Mouse (Mus musculus): ENCODE data around the gene Rhd. TPM values are rescaled to one million over a fixed set of nuclear protein-coding genes. Genes with fewer than 3 reads are reported as not detected.
"Not testable (repeated sequence)": the region's sequence is repeated elsewhere in the genome, so short reads cannot be mapped to it uniquely, and the experiment has no call there.

Gene Rhd
- polyA plus RNA-seq (2015; fragmentation: Nextera tagmentation; extraction: Ambion mirVana), result 2.3 and 2.9 TPM in 2 replicates

DNA sequence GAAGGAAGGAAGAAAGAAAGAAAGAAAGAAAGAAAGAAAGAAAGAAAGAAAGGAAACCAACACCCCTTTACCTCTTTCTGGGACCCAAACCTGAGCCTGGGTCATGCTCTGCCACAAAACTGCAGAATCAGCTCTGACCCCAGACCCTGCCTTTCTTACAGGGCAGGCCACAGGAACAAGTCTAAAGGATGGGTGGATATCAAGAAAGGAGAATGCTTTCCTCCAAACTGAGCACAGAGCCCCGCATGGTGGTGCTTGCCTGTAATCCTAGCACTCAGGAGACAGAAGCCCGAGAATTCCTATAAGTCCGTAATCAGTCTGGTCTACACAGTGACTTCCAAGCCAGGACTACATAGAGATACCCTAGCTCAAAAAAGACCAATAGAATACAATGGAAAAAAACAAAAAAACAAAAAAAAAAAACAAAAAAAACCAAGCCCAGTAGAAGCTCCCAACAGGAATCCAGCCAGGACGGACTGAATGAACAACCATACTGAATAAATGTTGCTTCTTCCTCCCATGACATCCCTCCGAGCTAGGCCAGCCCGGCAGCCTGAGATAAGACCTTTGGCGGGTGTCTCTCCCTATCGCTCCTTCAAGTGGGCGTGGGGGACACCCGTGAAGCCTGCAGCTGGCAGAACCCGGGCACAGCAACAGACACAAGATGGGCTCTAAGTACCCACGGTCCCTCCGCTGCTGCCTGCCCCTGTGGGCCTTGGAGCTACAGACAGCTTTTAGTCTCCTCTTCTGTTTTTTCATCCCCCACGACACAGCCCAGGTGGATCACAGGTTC, at the start of gene Rhd:
Gene Rhd (plus strand): TSS at position 600 of the 793 bp plus-strand sequence.
- WGBS, result 61% methylated on average over 14 of the region's 14 CpGs
- H3K9me3 ChIP-seq (replicated peaks), result no peaks in the 10 kb centered on the region
- no peak within 1 kb of the TSS for H3K9ac ChIP-seq
- no peak within 1 kb of the TSS for H3K4me3 ChIP-seq (replicated peaks)
- peaks cover 5% of the 10 kb centered on the region; the same call in 1 of the 2 replicates for H3K4me1 ChIP-seq
- ATAC-seq (ENCODE audit: insufficient number of reproducible peaks, low FRiP score, low TSS enrichment, low read depth), result no peak
- no peaks in the 10 kb centered on the region for H3K36me3 ChIP-seq
- peaks cover 7% of the 10 kb centered on the region; the same call in 1 of the 2 replicates for H3K27me3 ChIP-seq
- no peak within 1 kb of the TSS for H3K4me2 ChIP-seq (replicated peaks)
- H3K27ac ChIP-seq (replicated peaks), result no peak within 1 kb of the TSS

DNA sequence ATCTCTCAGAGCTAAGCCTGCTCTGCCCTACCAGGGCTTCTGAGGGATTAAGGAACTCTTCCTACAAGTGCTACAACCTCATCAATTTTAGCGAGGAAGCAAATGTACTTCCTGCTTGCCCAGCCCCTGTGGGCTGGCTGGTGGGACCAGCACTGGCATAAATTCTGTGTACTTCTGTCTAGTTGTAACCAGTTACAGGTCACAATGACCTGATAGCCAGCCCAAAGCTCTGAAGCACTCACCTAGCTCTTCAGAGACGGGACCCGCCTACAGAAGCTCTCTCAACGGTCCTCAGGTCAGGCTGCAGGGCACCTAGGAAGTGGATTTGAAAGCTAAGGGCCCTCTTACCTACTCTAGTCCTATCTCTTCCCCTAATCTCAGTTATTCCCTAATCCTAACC, 46.6 kb upstream of the Rhd start:
- Histone ChIP-seq H3K4me2 (replicated peaks) (no peak overlapping the region), H3K36me3 (no peaks in the 10 kb centered on the region), H3K9me3 (replicated peaks) (no peaks in the 10 kb centered on the region), H3K4me3 (replicated peaks) (no peak overlapping the region), H3K27ac (replicated peaks) (no peak overlapping the region), H3K9ac (no peak overlapping the region), H3K27me3 (no peaks in the 10 kb centered on the region), H3K4me1 (peaks cover 11% of the 10 kb centered on the region)
- 81% methylated on average over 4 of the region's 4 CpGs for WGBS
- ATAC-seq (ENCODE audit: insufficient number of reproducible peaks, low FRiP score, low TSS enrichment, low read depth), result no peak

DNA sequence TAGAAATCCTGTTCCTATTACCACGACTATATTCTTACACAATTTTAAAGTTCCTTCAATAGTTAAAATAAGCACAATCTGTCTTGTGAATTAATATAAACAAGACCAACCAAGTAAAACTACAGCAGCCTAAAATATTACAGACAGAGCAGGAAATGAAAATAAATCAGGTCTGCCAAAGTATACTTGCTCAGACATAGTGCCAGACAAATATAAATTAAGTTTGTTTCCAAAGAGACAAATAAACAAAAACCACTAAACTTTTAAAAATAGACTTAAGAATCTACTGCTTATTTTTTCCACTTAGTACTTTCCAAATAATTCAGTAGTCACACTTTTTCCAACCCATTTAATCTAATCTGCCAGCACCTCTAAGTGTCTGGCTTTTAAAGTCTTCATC, 43.3 kb upstream of the Rhd start:
- 60% methylated on average over 1 of the region's 1 CpGs for WGBS
- no peak overlapping the region for H3K4me3 ChIP-seq (replicated peaks)
- H3K27me3 ChIP-seq, result no peaks in the 10 kb centered on the region
- no peak overlapping the region for H3K27ac ChIP-seq (replicated peaks)
- H3K4me1 ChIP-seq, result peaks cover 18% of the 10 kb centered on the region
- no peak overlapping the region for H3K4me2 ChIP-seq (replicated peaks)
- H3K36me3 ChIP-seq, result peaks cover 15% of the 10 kb centered on the region; the same call in 1 of the 2 replicates
- ATAC-seq (ENCODE audit: insufficient number of reproducible peaks, low FRiP score, low TSS enrichment, low read depth), result no peak
- no peak overlapping the region for H3K9ac ChIP-seq
- no peaks in the 10 kb centered on the region for H3K9me3 ChIP-seq (replicated peaks)

DNA sequence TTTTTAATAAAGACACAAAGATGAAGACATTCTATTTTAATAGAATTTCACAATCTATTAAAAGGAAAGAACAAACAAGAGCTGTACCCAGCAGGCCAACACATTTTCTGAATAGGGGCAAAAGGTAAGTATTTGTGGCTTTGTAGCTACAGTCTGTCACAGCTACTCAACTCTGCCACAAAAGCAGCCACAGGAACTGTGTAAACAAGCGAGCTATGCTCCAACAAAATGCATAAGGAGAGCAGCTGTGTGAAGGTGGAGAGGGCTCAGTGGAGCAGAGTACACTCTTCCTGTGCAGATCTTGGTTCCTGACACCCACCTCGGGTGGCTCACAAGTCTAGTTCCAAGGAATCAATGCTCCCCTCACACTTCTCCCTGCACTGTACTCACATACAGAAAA, 40.8 kb upstream of the Rhd start:
- Histone ChIP-seq H3K36me3 (peaks cover 39% of the 10 kb centered on the region), H3K4me2 (replicated peaks) (no peak overlapping the region), H3K27me3 (no peaks in the 10 kb centered on the region), H3K27ac (replicated peaks) (peak overlapping the region; percentile 63), H3K4me1 (peaks cover 17% of the 10 kb centered on the region), H3K9me3 (replicated peaks) (no peaks in the 10 kb centered on the region), H3K4me3 (replicated peaks) (no peak overlapping the region), H3K9ac (no peak overlapping the region)
- WGBS, result 48% methylated on average over 2 of the region's 2 CpGs
- ATAC-seq (ENCODE audit: insufficient number of reproducible peaks, low FRiP score, low TSS enrichment, low read depth), result no peak

DNA sequence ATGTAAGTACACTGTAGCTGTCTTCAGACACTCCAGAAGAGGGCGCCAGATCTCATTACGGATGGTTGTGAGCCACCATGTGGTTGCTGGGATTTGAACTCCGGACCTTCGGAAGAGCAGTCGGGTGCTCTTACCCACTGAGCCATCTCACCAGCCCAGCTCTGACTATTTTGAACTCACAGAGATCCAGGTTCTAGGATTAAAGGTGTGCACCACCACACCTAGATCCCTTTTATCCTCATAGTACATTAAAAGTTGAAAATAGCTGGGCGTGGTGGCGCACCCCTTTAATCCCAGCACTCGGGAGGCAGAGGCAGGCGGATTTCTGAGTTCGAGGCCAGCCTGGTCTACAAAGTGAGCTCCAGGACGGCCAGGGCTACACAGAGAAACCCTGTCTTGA, 38.5 kb upstream of the Rhd start:
- H3K9me3 ChIP-seq (replicated peaks); H3K27ac ChIP-seq (replicated peaks); H3K4me3 ChIP-seq (replicated peaks); H3K27me3 ChIP-seq; ATAC-seq (ENCODE audit: insufficient number of reproducible peaks, low FRiP score, low TSS enrichment, low read depth); H3K4me2 ChIP-seq (replicated peaks); H3K9ac ChIP-seq: not testable (repeated sequence)
- peaks cover 52% of the 10 kb centered on the region for H3K36me3 ChIP-seq
- 95% methylated on average over 11 of the region's 11 CpGs for WGBS
- H3K4me1 ChIP-seq, result peaks cover 12% of the 10 kb centered on the region

DNA sequence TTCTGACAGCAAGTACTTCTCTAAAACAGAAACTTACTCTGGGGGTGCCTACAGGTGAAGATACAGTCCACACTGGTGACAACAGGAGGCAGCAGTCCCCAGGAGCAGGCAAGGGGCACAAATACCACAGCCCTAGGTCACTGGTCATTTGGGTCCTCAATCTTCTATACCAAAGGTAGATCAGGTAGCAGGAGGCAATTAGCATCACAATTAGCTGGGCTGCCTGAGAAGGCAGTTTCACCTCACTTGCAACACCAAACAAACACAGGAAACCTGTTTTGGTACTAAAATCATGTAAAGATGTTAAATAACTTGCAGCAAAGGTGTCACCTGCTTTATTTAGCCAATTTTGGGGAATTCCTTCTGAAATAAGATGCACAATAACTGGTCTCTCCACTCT, 38.0 kb upstream of the Rhd start:
- no peaks in the 10 kb centered on the region for H3K27me3 ChIP-seq
- no peaks in the 10 kb centered on the region for H3K9me3 ChIP-seq (replicated peaks)
- H3K36me3 ChIP-seq, result peaks cover 52% of the 10 kb centered on the region
- no peak overlapping the region for H3K4me2 ChIP-seq (replicated peaks)
- no peak for ATAC-seq (ENCODE audit: insufficient number of reproducible peaks, low FRiP score, low TSS enrichment, low read depth)
- no peak overlapping the region for H3K4me3 ChIP-seq (replicated peaks)
- H3K4me1 ChIP-seq, result peaks cover 11% of the 10 kb centered on the region
- H3K27ac ChIP-seq (replicated peaks), result no peak overlapping the region
- no peak overlapping the region for H3K9ac ChIP-seq

DNA sequence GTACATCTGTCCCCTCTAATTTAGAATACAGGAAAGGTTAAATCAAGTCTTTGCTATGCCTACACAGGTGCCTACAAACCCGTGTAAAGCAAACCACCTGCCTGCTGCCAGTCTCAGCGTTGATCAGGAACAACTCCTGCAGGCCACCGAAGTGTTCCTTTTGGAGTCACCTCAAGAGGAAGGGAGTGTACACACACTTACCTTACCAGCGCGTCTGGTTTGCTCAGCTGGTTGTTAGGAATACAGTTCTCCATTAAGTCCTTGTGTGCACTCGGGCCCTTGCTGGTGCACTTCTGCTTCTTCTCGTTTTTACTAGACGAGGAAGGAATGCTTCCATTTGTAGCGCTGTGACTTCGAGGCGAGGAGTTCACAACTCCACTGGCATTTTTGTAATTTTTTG, 36.5 kb upstream of the Rhd start:
- no peak for ATAC-seq (ENCODE audit: insufficient number of reproducible peaks, low FRiP score, low TSS enrichment, low read depth)
- Histone ChIP-seq H3K27me3 (no peaks in the 10 kb centered on the region), H3K9ac (no peak overlapping the region), H3K4me3 (replicated peaks) (no peak overlapping the region), H3K36me3 (peaks cover 55% of the 10 kb centered on the region), H3K4me2 (replicated peaks) (no peak overlapping the region), H3K4me1 (peaks cover 6% of the 10 kb centered on the region), H3K9me3 (replicated peaks) (no peaks in the 10 kb centered on the region), H3K27ac (replicated peaks) (no peak overlapping the region)
- 84% methylated on average over 11 of the region's 11 CpGs for WGBS

DNA sequence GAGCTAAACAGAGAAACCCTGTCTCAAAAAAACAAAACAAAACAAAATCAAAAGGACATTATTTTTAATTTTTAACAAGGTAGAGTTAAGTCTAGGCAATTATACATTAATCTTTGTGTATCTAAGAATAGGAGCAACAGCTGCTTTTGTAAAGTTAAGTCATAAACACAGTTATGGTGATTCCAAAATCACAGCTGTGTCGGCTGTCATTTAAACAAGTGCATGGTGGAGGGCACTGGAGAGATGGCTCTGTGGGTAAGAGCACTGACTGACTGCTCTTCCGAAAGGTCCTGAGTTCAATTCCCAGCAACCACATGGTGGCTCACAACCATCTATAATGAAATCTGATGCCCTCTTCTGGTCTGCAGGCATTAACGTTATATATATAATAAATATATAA, 32.4 kb upstream of the Rhd start:
- H3K27me3 ChIP-seq, result no peaks in the 10 kb centered on the region
- H3K36me3 ChIP-seq, result peaks cover 38% of the 10 kb centered on the region
- H3K27ac ChIP-seq (replicated peaks), result no peak overlapping the region
- H3K4me2 ChIP-seq (replicated peaks), result no peak overlapping the region
- no peaks in the 10 kb centered on the region for H3K4me1 ChIP-seq
- 85% methylated on average over 3 of the region's 3 CpGs for WGBS
- ATAC-seq (ENCODE audit: insufficient number of reproducible peaks, low FRiP score, low TSS enrichment, low read depth), result no peak
- H3K4me3 ChIP-seq (replicated peaks), result no peak overlapping the region
- H3K9me3 ChIP-seq (replicated peaks), result no peaks in the 10 kb centered on the region
- H3K9ac ChIP-seq, result no peak overlapping the region

DNA sequence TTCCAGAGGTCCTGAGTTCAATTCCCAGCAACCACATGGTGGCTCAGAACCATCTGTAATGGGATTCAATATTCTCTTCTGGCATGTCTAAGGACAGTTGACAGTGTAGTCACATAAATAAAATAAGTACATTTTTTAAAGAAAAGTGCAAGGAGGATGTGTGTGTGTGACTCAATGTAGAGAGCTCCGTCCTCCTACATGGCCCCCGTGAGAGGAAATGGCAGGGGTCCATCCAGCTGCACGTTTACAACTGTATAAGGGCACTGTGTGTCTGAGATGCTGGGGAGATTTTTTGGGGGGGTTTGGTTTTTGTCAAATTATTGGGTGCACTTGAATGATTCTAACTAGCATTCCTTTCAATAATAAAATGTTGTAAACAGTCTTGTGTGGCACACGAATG, 28.9 kb upstream of the Rhd start:
- H3K4me2 ChIP-seq (replicated peaks), result no peak overlapping the region
- no peaks in the 10 kb centered on the region for H3K4me1 ChIP-seq
- H3K9me3 ChIP-seq (replicated peaks), result no peaks in the 10 kb centered on the region
- no peak overlapping the region for H3K4me3 ChIP-seq (replicated peaks)
- H3K27me3 ChIP-seq, result no peaks in the 10 kb centered on the region
- H3K36me3 ChIP-seq, result peaks cover 13% of the 10 kb centered on the region; the same call in 1 of the 2 replicates
- 79% methylated on average over 4 of the region's 4 CpGs for WGBS
- no peak overlapping the region for H3K9ac ChIP-seq
- no peak for ATAC-seq (ENCODE audit: insufficient number of reproducible peaks, low FRiP score, low TSS enrichment, low read depth)
- no peak overlapping the region for H3K27ac ChIP-seq (replicated peaks)

DNA sequence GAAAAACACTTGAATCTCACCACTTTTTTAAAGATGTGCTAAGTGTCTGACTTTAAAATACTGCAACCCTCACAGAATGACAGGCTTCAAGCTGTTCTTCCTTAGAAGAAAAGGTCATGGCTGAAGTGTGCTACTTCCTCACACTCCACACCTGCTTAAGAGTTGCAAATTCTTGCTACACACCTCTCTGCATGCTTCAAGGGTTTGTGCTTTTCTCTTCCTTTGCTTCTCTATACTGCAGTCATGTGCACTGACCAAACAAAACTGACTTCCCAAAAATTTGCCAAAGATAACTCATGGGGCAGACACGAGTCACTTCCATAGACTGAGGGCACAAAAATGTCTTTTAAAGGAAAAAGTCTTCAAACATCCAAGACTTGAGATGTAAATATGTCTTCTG, 26.1 kb upstream of the Rhd start:
- Histone ChIP-seq H3K4me2 (replicated peaks) (no peak overlapping the region), H3K27me3 (no peaks in the 10 kb centered on the region), H3K36me3 (peaks cover 3% of the 10 kb centered on the region; the same call in 1 of the 2 replicates), H3K4me1 (no peaks in the 10 kb centered on the region), H3K4me3 (replicated peaks) (no peak overlapping the region), H3K27ac (replicated peaks) (no peak overlapping the region), H3K9me3 (replicated peaks) (no peaks in the 10 kb centered on the region), H3K9ac (no peak overlapping the region)
- 63% methylated on average over 1 of the region's 1 CpGs for WGBS
- ATAC-seq (ENCODE audit: insufficient number of reproducible peaks, low FRiP score, low TSS enrichment, low read depth), result no peak

DNA sequence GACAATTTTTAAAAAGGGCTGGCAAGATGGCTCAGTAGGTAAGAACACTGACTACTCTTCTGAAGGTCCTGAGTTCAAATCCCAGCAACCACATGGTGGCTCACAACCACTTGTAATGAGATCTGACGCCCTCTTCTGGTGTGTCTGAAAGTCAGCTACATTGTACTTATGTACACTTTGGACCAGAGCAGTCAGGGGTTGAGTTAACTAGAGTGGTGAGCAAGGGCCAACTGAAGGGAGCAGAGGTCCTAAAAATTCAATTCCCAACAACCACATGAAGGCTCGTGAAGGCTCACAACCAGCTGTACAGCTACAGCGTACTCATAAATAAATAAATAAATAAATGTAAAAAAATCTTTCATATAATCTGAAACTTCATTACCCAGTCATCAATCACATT, 25.6 kb upstream of the Rhd start:
- H3K4me2 ChIP-seq (replicated peaks); ATAC-seq (ENCODE audit: insufficient number of reproducible peaks, low FRiP score, low TSS enrichment, low read depth); H3K27me3 ChIP-seq; H3K36me3 ChIP-seq; H3K4me1 ChIP-seq; H3K9ac ChIP-seq; H3K27ac ChIP-seq (replicated peaks); H3K9me3 ChIP-seq (replicated peaks); H3K4me3 ChIP-seq (replicated peaks): not testable (repeated sequence)
- 85% methylated on average over 3 of the region's 3 CpGs for WGBS

DNA sequence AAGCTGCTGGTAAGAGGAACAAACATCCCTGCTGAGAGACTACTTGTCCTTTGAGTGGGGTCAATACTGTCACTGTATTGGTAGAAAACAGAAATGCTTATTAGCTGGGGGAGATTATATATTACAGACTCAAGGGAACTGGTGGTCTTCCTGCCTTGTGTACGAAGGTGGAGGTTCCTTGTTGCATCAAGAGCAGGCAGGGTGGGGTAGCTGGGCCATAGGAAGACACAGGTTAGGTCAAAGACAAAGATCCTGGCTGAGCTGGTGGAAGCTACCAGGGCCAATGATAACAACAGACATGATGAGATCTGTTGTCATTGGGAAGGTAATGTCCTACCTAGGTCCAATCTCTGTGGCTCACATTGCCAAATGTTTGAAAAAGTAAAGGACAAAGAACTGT, 24.1 kb upstream of the Rhd start:
- Histone ChIP-seq H3K4me2 (replicated peaks) (no peak overlapping the region), H3K27ac (replicated peaks) (no peak overlapping the region), H3K9me3 (replicated peaks) (no peaks in the 10 kb centered on the region), H3K4me1 (no peaks in the 10 kb centered on the region), H3K9ac (no peak overlapping the region), H3K27me3 (no peaks in the 10 kb centered on the region), H3K4me3 (replicated peaks) (no peak overlapping the region), H3K36me3 (0 out of 2 replicates have a peak, but pooled peaks cover 3% of the 10 kb centered on the region)
- no peak for ATAC-seq (ENCODE audit: insufficient number of reproducible peaks, low FRiP score, low TSS enrichment, low read depth)
- WGBS, result 97% methylated on average over 1 of the region's 1 CpGs
